Mouse (Mus musculus) myocyte (in vitro differentiated cells): ENCODE results near the gene Th. TPM values are rescaled to one million over a fixed set of nuclear protein-coding genes. Genes with fewer than 3 reads are reported as not detected.

Experiments used
- H3K27me3 ChIP-seq: one replicate; pipeline ENCODE4 v1.6.1; 2011; ENCODE audit not compliant: control insufficient read depth, insufficient read depth, insufficient read length
- H3K36me3 ChIP-seq: one replicate; pipeline ENCODE4 v1.6.1; 2011; ENCODE audit not compliant: control insufficient read depth, insufficient read depth
- H3K4me2 ChIP-seq: one replicate; pipeline ENCODE4 v1.6.1; 2011; ENCODE audit warnings: low read depth, control low read depth
- H3K4me3 ChIP-seq: one replicate; pipeline ENCODE4 v1.5.1; 2011; ENCODE audit warnings: mild to moderate bottlenecking, control low read depth, moderate library complexity
- H3K79me2 ChIP-seq: one replicate; pipeline ENCODE4 v1.6.1; 2011; ENCODE audit not compliant: control insufficient read depth, insufficient read depth
- H3ac ChIP-seq: one replicate; pipeline ENCODE4 v1.6.1; 2011; ENCODE audit not compliant: control insufficient read depth, insufficient read length
- CEBPB ChIP-seq: IDR thresholded peaks from 2 replicates; pipeline ENCODE4 v1.6.1; 2011; ENCODE audit warnings: mild to moderate bottlenecking, moderate library complexity; ENCODE audit not compliant: poor library complexity, insufficient read depth, severe bottlenecking
- E2F4 ChIP-seq: IDR thresholded peaks from one replicate; pipeline ENCODE4 v1.6.1; 2011; ENCODE audit warnings: mild to moderate bottlenecking, control low read depth, moderate library complexity; ENCODE audit not compliant: insufficient read depth
- MAX ChIP-seq: IDR thresholded peaks from one replicate; pipeline ENCODE4 v1.6.1; 2011; ENCODE audit warnings: low read depth, mild to moderate bottlenecking, control low read depth
- MYOD1 ChIP-seq, 3 experiments: IDR thresholded peaks; one replicate each; pipeline ENCODE4 v1.6.1; 2011; ENCODE audit warnings: control low read depth in 2 of 3, low read depth in 2 of 3, mild to moderate bottlenecking in 2 of 3, moderate library complexity in 1 of 3; ENCODE audit not compliant: insufficient read length in 2 of 3, control insufficient read depth in 1 of 3
- MYOG ChIP-seq, 3 experiments: IDR thresholded peaks; one replicate each; pipeline ENCODE4 v1.6.1; 2011; ENCODE audit warnings: control low read depth in 2 of 3, low read depth in 2 of 3, mild to moderate bottlenecking in 2 of 3; ENCODE audit not compliant: insufficient read length in 2 of 3, control insufficient read depth in 1 of 3, insufficient read depth in 1 of 3
- POLR2A ChIP-seq: IDR thresholded peaks from one replicate; pipeline ENCODE4 v1.6.1; 2011; ENCODE audit warnings: low read depth, mild to moderate bottlenecking, control low read depth, moderate library complexity; ENCODE audit not compliant: insufficient read length
- POLR2AphosphoS2 ChIP-seq: IDR thresholded peaks from one replicate; pipeline ENCODE4 v1.6.1; 2011; ENCODE audit warnings: low read depth, control low read depth; ENCODE audit not compliant: insufficient read length
- REST ChIP-seq: IDR thresholded peaks from one replicate; pipeline ENCODE4 v1.6.1; 2011; ENCODE audit warnings: mild to moderate bottlenecking, control low read depth, moderate library complexity; ENCODE audit not compliant: insufficient read depth, insufficient read length
- SRF ChIP-seq: IDR thresholded peaks from one replicate; pipeline ENCODE4 v1.6.1; 2011; ENCODE audit warnings: low read depth; ENCODE audit not compliant: control insufficient read depth, insufficient read length
- TCF12 ChIP-seq: IDR thresholded peaks from one replicate; pipeline ENCODE4 v1.6.1; 2011; ENCODE audit warnings: mild to moderate bottlenecking, control low read depth; ENCODE audit not compliant: poor library complexity, insufficient read depth, severe bottlenecking
- TCF3 ChIP-seq: IDR thresholded peaks from one replicate; pipeline ENCODE4 v1.6.1; 2011; ENCODE audit warnings: low read depth, control low read depth; ENCODE audit not compliant: insufficient read length
- USF1 ChIP-seq: IDR thresholded peaks from one replicate; pipeline ENCODE4 v1.6.1; 2011; ENCODE audit warnings: low read depth, mild to moderate bottlenecking, control low read depth, moderate library complexity
- polyA plus RNA-seq: library from polyadenylated mRNA; unstranded; fragments of >200 nt; fragmentation: generic; extraction: Trizol; gene quantifications from one replicate; pipeline ENCODE4 v1.2.1, GENCODE M21; 2012; ENCODE audit warnings: missing spikeins

Gene Th
- polyA plus RNA-seq, 1 experiment, result not detected

GRCm38 (mm10) chr7:142935708-142936107, 4.8 kb upstream of the Th start:
- Histone ChIP-seq H3K4me2 (no peak overlapping the region), H3K4me3 (no peak overlapping the region), H3K79me2 (no peaks in the 10 kb centered on the region), H3K36me3 (no peaks in the 10 kb centered on the region), H3K27me3 (peaks cover 6% of the 10 kb centered on the region), H3ac (no peak overlapping the region)
- no peak for TF ChIP-seq TCF12
- TF ChIP-seq MYOD1 (IDR thresholded peaks at IDR 0.05; ENCODE audit: control insufficient read depth in 1 of 3, insufficient read length in 2 of 3, low read depth in 2 of 3), result no peak
- no peak for TF ChIP-seq E2F4
- no peak for TF ChIP-seq POLR2AphosphoS2
- no peak for TF ChIP-seq POLR2A
- TF ChIP-seq CEBPB, result no peak
- TF ChIP-seq USF1, result no peak
- TF ChIP-seq MAX, result no peak
- TF ChIP-seq SRF, result no peak
- TF ChIP-seq REST, result no peak
- TF ChIP-seq MYOG (IDR thresholded peaks at IDR 0.05; ENCODE audit: control insufficient read depth in 1 of 3, insufficient read depth in 1 of 3, insufficient read length in 2 of 3, low read depth in 2 of 3), result no peak
- no peak for TF ChIP-seq TCF3

DNA sequence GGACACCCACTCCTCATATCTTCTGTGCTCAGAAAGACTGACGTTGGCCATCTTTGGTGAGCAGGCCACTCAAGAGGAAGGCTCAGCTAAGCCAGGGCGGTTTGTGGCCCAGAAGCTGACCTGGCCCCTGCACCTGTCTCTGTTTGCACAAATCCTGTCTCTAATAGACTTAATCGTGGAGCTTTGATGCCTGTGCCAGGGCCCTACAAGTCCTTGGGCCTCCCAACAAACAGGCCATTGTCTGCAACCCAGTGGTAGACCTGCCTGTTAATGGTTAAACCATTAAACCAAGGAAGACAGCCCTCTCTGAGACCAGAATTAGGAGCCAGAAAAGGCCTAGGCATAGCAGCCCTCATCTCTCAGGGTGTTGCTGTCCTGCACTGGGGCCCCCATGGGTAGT, 1.5 kb upstream of the Th start:
- H3K79me2 ChIP-seq, result no peaks in the 10 kb centered on the region
- H3K27me3 ChIP-seq, result peaks cover 15% of the 10 kb centered on the region
- no peak overlapping the region for H3ac ChIP-seq
- H3K36me3 ChIP-seq, result no peaks in the 10 kb centered on the region
- H3K4me3 ChIP-seq, result no peak overlapping the region
- TF ChIP-seq MYOD1 (IDR thresholded peaks at IDR 0.05; ENCODE audit: control insufficient read depth in 1 of 3, insufficient read length in 2 of 3, low read depth in 2 of 3) (no peak), REST (no peak), TCF3 (no peak), POLR2A (no peak), MAX (no peak), TCF12 (no peak), CEBPB (no peak), USF1 (no peak), MYOG (IDR thresholded peaks at IDR 0.05; ENCODE audit: control insufficient read depth in 1 of 3, insufficient read depth in 1 of 3, insufficient read length in 2 of 3, low read depth in 2 of 3) (no peak), E2F4 (no peak), POLR2AphosphoS2 (no peak), SRF (no peak)
- no peak overlapping the region for H3K4me2 ChIP-seq

DNA sequence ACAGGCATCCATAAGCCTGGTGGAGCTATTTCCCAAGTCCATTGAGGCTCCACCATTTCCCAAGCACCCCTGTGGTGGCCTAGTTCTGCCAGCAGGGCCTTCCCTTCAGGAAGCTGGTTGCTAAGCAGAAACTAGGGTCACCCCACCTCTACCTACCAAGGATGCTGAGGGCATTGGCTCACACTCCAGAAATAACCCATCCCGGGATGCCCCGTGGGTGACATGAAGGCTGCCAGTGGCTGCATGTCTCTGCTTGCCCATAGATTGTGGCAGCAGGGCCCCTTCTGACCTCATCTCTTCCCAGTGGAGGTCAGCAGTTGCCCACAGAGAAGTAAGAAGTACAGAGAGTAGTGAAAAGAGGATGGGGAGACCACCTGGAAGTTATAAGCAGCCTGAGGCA, 1.4 kb downstream of the Th start:
- no peak overlapping the region for H3ac ChIP-seq
- H3K36me3 ChIP-seq, result no peaks in the 10 kb centered on the region
- peaks cover 11% of the 10 kb centered on the region for H3K27me3 ChIP-seq
- H3K79me2 ChIP-seq, result no peaks in the 10 kb centered on the region
- no peak overlapping the region for H3K4me2 ChIP-seq
- no peak overlapping the region for H3K4me3 ChIP-seq
- TF ChIP-seq MAX (no peak), CEBPB (no peak), TCF3 (no peak), REST (no peak), TCF12 (no peak), POLR2A (no peak), SRF (no peak), MYOD1 (IDR thresholded peaks at IDR 0.05; ENCODE audit: control insufficient read depth in 1 of 3, insufficient read length in 2 of 3, low read depth in 2 of 3) (no peak), E2F4 (no peak), USF1 (no peak), POLR2AphosphoS2 (no peak)

GRCm38 (mm10) chr7:142927293-142927692, 3.6 kb downstream of the Th start:
- no peaks in the 10 kb centered on the region for H3K79me2 ChIP-seq
- peaks cover 11% of the 10 kb centered on the region for H3K27me3 ChIP-seq
- H3K4me3 ChIP-seq, result no peak overlapping the region
- H3K36me3 ChIP-seq, result no peaks in the 10 kb centered on the region
- no peak overlapping the region for H3K4me2 ChIP-seq
- TF ChIP-seq TCF3 (no peak), E2F4 (no peak), MAX (no peak), POLR2A (no peak), MYOG (IDR thresholded peaks at IDR 0.05; ENCODE audit: control insufficient read depth in 1 of 3, insufficient read depth in 1 of 3, insufficient read length in 2 of 3, low read depth in 2 of 3) (no peak), REST (no peak), USF1 (no peak), POLR2AphosphoS2 (no peak), SRF (no peak), MYOD1 (IDR thresholded peaks at IDR 0.05; ENCODE audit: control insufficient read depth in 1 of 3, insufficient read length in 2 of 3, low read depth in 2 of 3) (no peak), CEBPB (no peak), TCF12 (no peak)
- H3ac ChIP-seq, result no peak overlapping the region
